In genomic region chr12:112843803-112844202, GRCm38 (mm10) we compare ENCODE assay signal across 8 mouse cellular contexts. TPM values are rescaled to one million over a fixed set of nuclear protein-coding genes. Genes with fewer than 3 reads are reported as not detected.
DNase-seq lines count a peak whose midpoint lies in the region; ATAC-seq and TF ChIP-seq lines count a peak whose summit lies in the region.

No protein-coding gene starts in this region.

- H3K9ac ChIP-seq in midbrain, embryonic 16.5 days (ENCODE audit: low read depth, low read length): no peak overlapping the region
- H3K9ac ChIP-seq in intestine, embryonic 16.5 days (ENCODE audit: low read depth, low read length): no peak overlapping the region
- no peak overlapping the region for H3K9ac ChIP-seq in midbrain, postnatal 0 days (replicated peaks; ENCODE audit: low read length, poor library complexity, severe bottlenecking)

- no peak overlapping the region for H3K4me3 ChIP-seq in midbrain, embryonic 10.5 days
- H3K4me3 ChIP-seq in midbrain, embryonic 16.5 days (ENCODE audit: low read depth, low read length): no peak overlapping the region
- no peak overlapping the region for H3K4me3 ChIP-seq in intestine, embryonic 16.5 days (ENCODE audit: low read length)
- no peak overlapping the region for H3K4me3 ChIP-seq in midbrain, postnatal 0 days (ENCODE audit: low read depth, low read length)

- no peak overlapping the region for H3K4me2 ChIP-seq in midbrain, embryonic 16.5 days (ENCODE audit: low read length)
- no peak overlapping the region for H3K4me2 ChIP-seq in intestine, embryonic 16.5 days (ENCODE audit: low read depth, low read length)
- H3K4me2 ChIP-seq in midbrain, postnatal 0 days (ENCODE audit: low read depth, low read length, poor library complexity, severe bottlenecking): no peak overlapping the region

- H3K9me3 ChIP-seq in midbrain, embryonic 10.5 days (replicated peaks): no peaks in the 10 kb centered on the region
- 0 out of 2 replicates have a peak, but pooled peaks cover 3% of the 10 kb centered on the region for H3K9me3 ChIP-seq in midbrain, embryonic 16.5 days (replicated peaks; ENCODE audit: control insufficient read depth, low read length, poor library complexity, severe bottlenecking)
- peaks cover 7% of the 10 kb centered on the region for H3K9me3 ChIP-seq in intestine, embryonic 16.5 days (ENCODE audit: control insufficient read depth, low read length)
- no peaks in the 10 kb centered on the region for H3K9me3 ChIP-seq in midbrain, postnatal 0 days (ENCODE audit: low read length)

- no peaks in the 10 kb centered on the region for H3K27me3 ChIP-seq in midbrain, embryonic 10.5 days (ENCODE audit: low read depth, poor library complexity, severe bottlenecking)
- H3K27me3 ChIP-seq in midbrain, embryonic 16.5 days (ENCODE audit: control insufficient read depth, insufficient read depth, low read depth, low read length): no peaks in the 10 kb centered on the region
- H3K27me3 ChIP-seq in intestine, embryonic 16.5 days (replicated peaks; ENCODE audit: control insufficient read depth, insufficient read depth, low read length): peaks cover 2% of the 10 kb centered on the region; the same call in 1 of the 2 replicates
- H3K27me3 ChIP-seq in midbrain, postnatal 0 days (ENCODE audit: insufficient read depth, low read length): no peaks in the 10 kb centered on the region

- H3K27ac ChIP-seq in midbrain, embryonic 10.5 days (replicated peaks): no peak overlapping the region
- no peak overlapping the region for H3K27ac ChIP-seq in midbrain, embryonic 16.5 days (ENCODE audit: low read length)
- no peak overlapping the region for H3K27ac ChIP-seq in intestine, embryonic 16.5 days (ENCODE audit: low read length)
- H3K27ac ChIP-seq in midbrain, postnatal 0 days (ENCODE audit: low read depth, low read length): no peak overlapping the region

- WGBS in midbrain, embryonic 10.5 days: 17% methylated on average over 3 of the region's 3 CpGs
- WGBS in midbrain, embryonic 16.5 days: 23% methylated on average over 3 of the region's 3 CpGs
- WGBS in intestine, embryonic 16.5 days: 22% methylated on average over 3 of the region's 3 CpGs
- WGBS in midbrain, postnatal 0 days: 21% methylated on average over 3 of the region's 3 CpGs

- no peak for ATAC-seq in midbrain, embryonic 16.5 days
- peak; percentile 85 for ATAC-seq in common myeloid progenitor, adult 5-6 weeks (replicated peaks; ENCODE audit: low read depth, poor library complexity, severe bottlenecking)
- ATAC-seq in intestine, embryonic 16.5 days: peak; percentile 86
- no peak for ATAC-seq in midbrain, postnatal 0 days (ENCODE audit: low FRiP score)

- intact Hi-C loops in left cerebral cortex, postnatal 25 days (cut with DNase I): loop anchor here (1.0 to 5.0 kb wide), 2 partner anchors 42 to 97 kb away; partner anchors contain the start of gene Ahnak2

- H3K4me1 ChIP-seq in midbrain, embryonic 10.5 days: no peaks in the 10 kb centered on the region
- H3K4me1 ChIP-seq in midbrain, embryonic 16.5 days (ENCODE audit: control insufficient read depth, insufficient read depth, low read length): no peaks in the 10 kb centered on the region
- H3K4me1 ChIP-seq in intestine, embryonic 16.5 days (ENCODE audit: control insufficient read depth, insufficient read depth, low read length): no peaks in the 10 kb centered on the region
- H3K4me1 ChIP-seq in midbrain, postnatal 0 days (ENCODE audit: insufficient read depth, low read length): no peaks in the 10 kb centered on the region

- H3K36me3 ChIP-seq in midbrain, embryonic 10.5 days: no peaks in the 10 kb centered on the region
- H3K36me3 ChIP-seq in midbrain, embryonic 16.5 days (ENCODE audit: control insufficient read depth, insufficient read depth, low read length): no peaks in the 10 kb centered on the region
- H3K36me3 ChIP-seq in intestine, embryonic 16.5 days (ENCODE audit: control insufficient read depth, insufficient read depth, low read length): no peaks in the 10 kb centered on the region
- no peaks in the 10 kb centered on the region for H3K36me3 ChIP-seq in midbrain, postnatal 0 days (ENCODE audit: insufficient read depth, low read length)

- DNase-seq in midbrain, embryonic 10.5 days (ENCODE audit: low spot score): peak; percentile 82
- DNase-seq in gastrocnemius, postnatal 25 days: peak; percentile 73
- peak; percentile 80 to 82 for DNase-seq in left cerebral cortex, postnatal 25 days (ENCODE audit: low spot score in 2 of 2)
- peak; percentile 75 for DNase-seq in midbrain, postnatal 0 days (ENCODE audit: low spot score)
- peak; percentile 77 to 90 for DNase-seq in spleen, postnatal 14 days (ENCODE audit: low spot score in 2 of 2)

- TF ChIP-seq CTCF in midbrain, postnatal 0 days (IDR thresholded peaks at IDR 0.05): peak; percentile 88

RNA-seq across cellular contexts. Expression of gene Cdca4, which starts 14.6 kb away (rescaled TPM):
- polyA plus RNA-seq in midbrain, embryonic 10.5 days (2016; fragmentation: Nextera tagmentation; extraction: Ambion mirVana): 178 and 181 TPM in 2 replicates
- 32.6 and 37.6 TPM in 2 replicates for polyA plus RNA-seq in midbrain, embryonic 16.5 days (2015; fragmentation: Nextera tagmentation; extraction: Ambion mirVana)
- 59.4 and 64.7 TPM in 2 replicates for total RNA-seq in common myeloid progenitor, adult 5-6 weeks (2017)
- 1 to 10 TPM; 3.4 to 3.5 TPM for total RNA-seq in gastrocnemius, postnatal 25 days (2021)
- polyA plus RNA-seq in intestine, embryonic 16.5 days (2015; fragmentation: Nextera tagmentation; extraction: Ambion mirVana): 69.2 and 79.6 TPM in 2 replicates
- 10 to 100 TPM in 1 of 2 experiments, 1 to 10 TPM in 1; 9.5 to 10.6 TPM for total RNA-seq in left cerebral cortex, postnatal 25 days (2021)
- 19.8 and 22.6 TPM in 2 replicates for total RNA-seq in midbrain, postnatal 0 days (2014; rRNA removed)
- 20.8 and 22.0 TPM in 2 replicates for polyA plus RNA-seq in midbrain, postnatal 0 days (2015; fragmentation: Nextera tagmentation; extraction: Ambion mirVana)

RNA-seq across cellular contexts. Expression of gene Gpr132, which starts 24.2 kb away (rescaled TPM):
- polyA plus RNA-seq in midbrain, embryonic 10.5 days (2016; fragmentation: Nextera tagmentation; extraction: Ambion mirVana): not detected in 2 replicates
- 0.14 TPM in 1 of 2 replicates, not detected in the other for polyA plus RNA-seq in midbrain, embryonic 16.5 days (2015; fragmentation: Nextera tagmentation; extraction: Ambion mirVana)
- 5.4 and 9.3 TPM in 2 replicates for total RNA-seq in common myeloid progenitor, adult 5-6 weeks (2017)
- under 1 TPM in 1 of 2 experiments, not detected in 1; 0.11 TPM for total RNA-seq in gastrocnemius, postnatal 25 days (2021)
- 0.40 and 0.48 TPM in 2 replicates for polyA plus RNA-seq in intestine, embryonic 16.5 days (2015; fragmentation: Nextera tagmentation; extraction: Ambion mirVana)
- total RNA-seq in left cerebral cortex, postnatal 25 days (2021): not detected
- 0.16 TPM in 1 of 2 replicates, not detected in the other for total RNA-seq in midbrain, postnatal 0 days (2014; rRNA removed)
- 0.06 TPM in 2 replicates for polyA plus RNA-seq in midbrain, postnatal 0 days (2015; fragmentation: Nextera tagmentation; extraction: Ambion mirVana)

RNA-seq across cellular contexts. Expression of gene Clba1, which starts 35.1 kb away (rescaled TPM):
- polyA plus RNA-seq in midbrain, embryonic 10.5 days (2016; fragmentation: Nextera tagmentation; extraction: Ambion mirVana): 13.7 and 14.4 TPM in 2 replicates
- 25.2 and 26.1 TPM in 2 replicates for polyA plus RNA-seq in midbrain, embryonic 16.5 days (2015; fragmentation: Nextera tagmentation; extraction: Ambion mirVana)
- total RNA-seq in common myeloid progenitor, adult 5-6 weeks (2017): 0.18 TPM in 1 of 2 replicates, not detected in the other
- total RNA-seq in gastrocnemius, postnatal 25 days (2021): under 1 TPM; 0.46 to 0.96 TPM
- 3.4 and 4.1 TPM in 2 replicates for polyA plus RNA-seq in intestine, embryonic 16.5 days (2015; fragmentation: Nextera tagmentation; extraction: Ambion mirVana)
- 10 to 100 TPM; 17.1 to 17.7 TPM for total RNA-seq in left cerebral cortex, postnatal 25 days (2021)
- total RNA-seq in midbrain, postnatal 0 days (2014; rRNA removed): 13.6 and 23.1 TPM in 2 replicates
- 25.2 and 25.9 TPM in 2 replicates for polyA plus RNA-seq in midbrain, postnatal 0 days (2015; fragmentation: Nextera tagmentation; extraction: Ambion mirVana)

RNA-seq across cellular contexts. Expression of gene Ahnak2, which starts 41.3 kb away (rescaled TPM):
- 0.06 and 0.11 TPM in 2 replicates for polyA plus RNA-seq in midbrain, embryonic 10.5 days (2016; fragmentation: Nextera tagmentation; extraction: Ambion mirVana)
- 1.4 and 2.0 TPM in 2 replicates for polyA plus RNA-seq in midbrain, embryonic 16.5 days (2015; fragmentation: Nextera tagmentation; extraction: Ambion mirVana)
- not detected in 2 replicates for total RNA-seq in common myeloid progenitor, adult 5-6 weeks (2017)
- 10 to 100 TPM in 1 of 2 experiments, 1 to 10 TPM in 1; 4.9 to 11.8 TPM for total RNA-seq in gastrocnemius, postnatal 25 days (2021)
- 2.3 and 2.8 TPM in 2 replicates for polyA plus RNA-seq in intestine, embryonic 16.5 days (2015; fragmentation: Nextera tagmentation; extraction: Ambion mirVana)
- total RNA-seq in left cerebral cortex, postnatal 25 days (2021): 1 to 10 TPM; 5.3 to 5.5 TPM
- total RNA-seq in midbrain, postnatal 0 days (2014; rRNA removed): 5.1 and 6.1 TPM in 2 replicates
- 1.6 and 1.9 TPM in 2 replicates for polyA plus RNA-seq in midbrain, postnatal 0 days (2015; fragmentation: Nextera tagmentation; extraction: Ambion mirVana)

Comparison
In these comparisons a context has a peak if more than half of its experiments do, and no peak if none do; other contexts are left out.
1. ATAC-seq: peak in common myeloid progenitor, adult 5-6 weeks (single experiment) and intestine, embryonic 16.5 days (single experiment); none in midbrain, embryonic 16.5 days (single experiment) and midbrain, postnatal 0 days (single experiment).
2. Peak in every context shown above with its lines, with median percentiles within 50 percentile points of each other: DNase-seq.